Mouse (Mus musculus) midbrain, embryonic 12.5 days (tissue): ENCODE data around the gene Gp1ba. TPM values are rescaled to one million over a fixed set of nuclear protein-coding genes. Genes with fewer than 3 reads are reported as not detected.

Experiments
- ATAC-seq: fragments of 200-750 bp; cut with Nextera tagmentation; 2 replicates; pipeline ENCODE4 v1.8.0; 2017; ENCODE audit warnings: low read depth, moderate TSS enrichment, moderate library complexity; ENCODE audit not compliant: low FRiP score
- H3K27ac ChIP-seq: fragments of 300-500 bp; sonication (generic); replicated peaks from 2 replicates; pipeline ENCODE4 v1.5.1; 2016; ENCODE audit warnings: mild to moderate bottlenecking
- H3K27me3 ChIP-seq: fragments of 300-500 bp; sonication (generic); 2 replicates; pipeline ENCODE4 v1.6.1; 2016; ENCODE audit warnings: mild to moderate bottlenecking
- H3K36me3 ChIP-seq: fragments of 300-500 bp; sonication (generic); 2 replicates; pipeline ENCODE4 v1.6.1; 2016
- H3K4me1 ChIP-seq: fragments of 300-500 bp; sonication (generic); 2 replicates; pipeline ENCODE4 v1.6.1; 2016
- H3K4me2 ChIP-seq: fragments of 300-500 bp; sonication (generic); replicated peaks from 2 replicates; pipeline ENCODE4 v1.6.1; 2016; ENCODE audit warnings: mild to moderate bottlenecking, moderate library complexity
- H3K4me3 ChIP-seq: fragments of 300-500 bp; sonication (generic); 2 replicates; pipeline ENCODE4 v1.5.1; 2016; ENCODE audit warnings: mild to moderate bottlenecking
- H3K9ac ChIP-seq: fragments of 300-500 bp; sonication (generic); replicated peaks from 2 replicates; pipeline ENCODE4 v1.6.1; 2016; ENCODE audit warnings: mild to moderate bottlenecking, moderate library complexity
- H3K9me3 ChIP-seq: fragments of 300-500 bp; sonication (generic); 2 replicates; pipeline ENCODE4 v1.6.1; 2016; ENCODE audit warnings: mild to moderate bottlenecking
- WGBS: fragments of 180-500 bp; shearing (Covaris S2); methylation state at CpG from one replicate; pipeline ENCODE4 v1.1.7; 2016; 5-methylcytosine and 5-hydroxymethylcytosine counted together
- polyA plus RNA-seq: library from polyadenylated mRNA; unstranded; fragments of >200 nt; fragmentation: Nextera tagmentation; extraction: Ambion mirVana; gene quantifications from 2 replicates; pipeline ENCODE4 v1.2.1, GENCODE M21; 2016

Gp1ba gene
- polyA plus RNA-seq, 1 experiment from 2014 or later = 0.37 TPM

GRCm38 (mm10) chr11:70668335-70668770 lies 29.4 kb downstream of the Gp1ba start:
- H3K27me3 ChIP-seq = no peaks in the 10 kb centered on the region
- 1% methylated on average over 15 of the region's 15 CpGs for WGBS
- ATAC-seq = peak; percentile 27; the same call in 1 of the 2 replicates

GRCm38 (mm10) chr11:70668771-70669505 lies 30.0 kb downstream of the Gp1ba start, which contains the start of gene Spag7:
Gene Spag7, minus strand, starts transcription at chr11:70669416.
- Histone ChIP-seq H3K9ac (peak within 1 kb of the TSS; percentile 84), H3K9me3 (no peaks in the 10 kb centered on the region), H3K4me1 (peaks cover 27% of the 10 kb centered on the region), H3K4me2 (peak within 1 kb of the TSS; percentile 94), H3K27me3 (no peaks in the 10 kb centered on the region), H3K4me3 (peak within 1 kb of the TSS; percentile 67), H3K27ac (peak within 1 kb of the TSS; percentile 90), H3K36me3 (peaks cover 39% of the 10 kb centered on the region)
- under 1% methylated on average over 44 of the region's 44 CpGs for WGBS
- peak; percentile 95 for ATAC-seq

More at GRCm38 (mm10) chr11:70668335-70668770, 29.4 kb downstream of the Gp1ba start:
- Histone ChIP-seq H3K4me1 (peaks cover 27% of the 10 kb centered on the region), H3K9me3 (no peaks in the 10 kb centered on the region), H3K36me3 (peaks cover 39% of the 10 kb centered on the region), H3K9ac (peak overlapping the region; percentile 62), H3K4me3 (peak overlapping the region; percentile 67), H3K27ac (peak overlapping the region; percentile 90), H3K4me2 (peak overlapping the region; percentile 94)

GRCm38 (mm10) chr11:70669582-70670345 lies 30.8 kb downstream of the Gp1ba start:
- ATAC-seq = peak; percentile 52
- WGBS = under 1% methylated on average over 31 of the region's 31 CpGs

GRCm38 (mm10) chr11:70670483-70670882 lies 31.6 kb downstream of the Gp1ba start:
- Histone ChIP-seq H3K27ac (peak overlapping the region; percentile 90), H3K27me3 (no peaks in the 10 kb centered on the region), H3K9ac (peak overlapping the region; percentile 84), H3K4me3 (peak overlapping the region; percentile 67), H3K9me3 (no peaks in the 10 kb centered on the region), H3K4me1 (peaks cover 27% of the 10 kb centered on the region), H3K36me3 (peaks cover 37% of the 10 kb centered on the region), H3K4me2 (peak overlapping the region; percentile 94)
- ATAC-seq = no peak
- WGBS = 48% methylated on average over 14 of the region's 14 CpGs

More at GRCm38 (mm10) chr11:70669582-70670345, 30.8 kb downstream of the Gp1ba start:
- H3K9ac ChIP-seq = peak overlapping the region; percentile 84
- peak overlapping the region; percentile 67 for H3K4me3 ChIP-seq
- H3K36me3 ChIP-seq = peaks cover 38% of the 10 kb centered on the region
- H3K9me3 ChIP-seq = no peaks in the 10 kb centered on the region
- peak overlapping the region; percentile 94 for H3K4me2 ChIP-seq
- peaks cover 27% of the 10 kb centered on the region for H3K4me1 ChIP-seq
- peak overlapping the region; percentile 90 for H3K27ac ChIP-seq
- H3K27me3 ChIP-seq = no peaks in the 10 kb centered on the region

- no peaks in the 10 kb centered on the region for H3K9me3 ChIP-seq
- no peaks in the 10 kb centered on the region for H3K27me3 ChIP-seq
- H3K27ac ChIP-seq = no peak overlapping the region
- ATAC-seq = no peak
- no peak overlapping the region for H3K4me3 ChIP-seq
- H3K4me1 ChIP-seq = peaks cover 27% of the 10 kb centered on the region
- WGBS = 80% methylated on average over 16 of the region's 16 CpGs
- 0 out of 2 replicates have a peak overlapping the region, but pooled peaks have one; percentile 24 for H3K9ac ChIP-seq
- H3K36me3 ChIP-seq = peaks cover 38% of the 10 kb centered on the region
- H3K4me2 ChIP-seq = peak overlapping the region; percentile 94; the same call in 1 of the 2 replicates
These were observed 32.6 kb downstream of the Gp1ba start for GRCm38 (mm10) chr11:70671333-70672047.

- no peak for ATAC-seq
- 59% methylated on average over 6 of the region's 6 CpGs for WGBS
- Histone ChIP-seq H3K27me3 (no peaks in the 10 kb centered on the region), H3K4me1 (peaks cover 12% of the 10 kb centered on the region), H3K9ac (no peak overlapping the region), H3K9me3 (no peaks in the 10 kb centered on the region), H3K4me3 (no peak overlapping the region), H3K27ac (no peak overlapping the region), H3K4me2 (no peak overlapping the region), H3K36me3 (peaks cover 50% of the 10 kb centered on the region)
These were observed 35.1 kb downstream of the Gp1ba start for GRCm38 (mm10) chr11:70674014-70674413.

- H3K9ac ChIP-seq = no peak overlapping the region
- H3K36me3 ChIP-seq = peaks cover 55% of the 10 kb centered on the region
- H3K9me3 ChIP-seq = no peaks in the 10 kb centered on the region
- H3K27me3 ChIP-seq = no peaks in the 10 kb centered on the region
- no peak overlapping the region for H3K4me3 ChIP-seq
- 68% methylated on average over 11 of the region's 11 CpGs for WGBS
- no peak for ATAC-seq
- H3K4me1 ChIP-seq = peaks cover 12% of the 10 kb centered on the region
- H3K4me2 ChIP-seq = no peak overlapping the region
- no peak overlapping the region; the same call in 1 of the 2 replicates for H3K27ac ChIP-seq
These were observed 35.6 kb downstream of the Gp1ba start for GRCm38 (mm10) chr11:70674501-70674900.

GRCm38 (mm10) chr11:70678092-70678491 lies 39.2 kb downstream of the Gp1ba start:
- WGBS = 73% methylated on average over 9 of the region's 9 CpGs
- peaks cover 48% of the 10 kb centered on the region for H3K36me3 ChIP-seq
- no peaks in the 10 kb centered on the region for H3K27me3 ChIP-seq

GRCm38 (mm10) chr11:70678576-70678975 lies 39.7 kb downstream of the Gp1ba start:
- H3K9ac ChIP-seq = no peak overlapping the region
- no peaks in the 10 kb centered on the region for H3K27me3 ChIP-seq
- no peak for ATAC-seq
- H3K4me1 ChIP-seq = peaks cover 16% of the 10 kb centered on the region
- H3K36me3 ChIP-seq = peaks cover 49% of the 10 kb centered on the region
- 82% methylated on average over 2 of the region's 2 CpGs for WGBS
- no peaks in the 10 kb centered on the region for H3K9me3 ChIP-seq
- H3K4me2 ChIP-seq = no peak overlapping the region
- H3K4me3 ChIP-seq = no peak overlapping the region
- H3K27ac ChIP-seq = no peak overlapping the region

More at GRCm38 (mm10) chr11:70678092-70678491, 39.2 kb downstream of the Gp1ba start:
- no peak for ATAC-seq
- H3K4me1 ChIP-seq = peaks cover 16% of the 10 kb centered on the region
- H3K9me3 ChIP-seq = no peaks in the 10 kb centered on the region
- no peak overlapping the region for H3K9ac ChIP-seq
- no peak overlapping the region for H3K27ac ChIP-seq
- no peak overlapping the region for H3K4me2 ChIP-seq
- no peak overlapping the region for H3K4me3 ChIP-seq

- no peak for ATAC-seq
- Histone ChIP-seq H3K9me3 (no peaks in the 10 kb centered on the region), H3K4me3 (no peak overlapping the region), H3K4me1 (peaks cover 16% of the 10 kb centered on the region), H3K9ac (no peak overlapping the region), H3K27ac (no peak overlapping the region), H3K4me2 (no peak overlapping the region), H3K27me3 (no peaks in the 10 kb centered on the region), H3K36me3 (peaks cover 49% of the 10 kb centered on the region)
- 97% methylated on average over 8 of the region's 8 CpGs for WGBS
These were observed 40.4 kb downstream of the Gp1ba start for GRCm38 (mm10) chr11:70679361-70679760.

GRCm38 (mm10) chr11:70679894-70680293 lies 41.0 kb downstream of the Gp1ba start:
- no peak for ATAC-seq
- peaks cover 49% of the 10 kb centered on the region for H3K36me3 ChIP-seq
- no peak overlapping the region for H3K4me2 ChIP-seq
- H3K27ac ChIP-seq = no peak overlapping the region
- H3K27me3 ChIP-seq = no peaks in the 10 kb centered on the region
- H3K4me1 ChIP-seq = peaks cover 16% of the 10 kb centered on the region
- no peaks in the 10 kb centered on the region for H3K9me3 ChIP-seq
- no peak overlapping the region for H3K9ac ChIP-seq
- no peak overlapping the region for H3K4me3 ChIP-seq
- 93% methylated on average over 8 of the region's 8 CpGs for WGBS
